Mouse (Mus musculus): ENCODE measurements around the gene Ntan1. TPM values are rescaled to one million over a fixed set of nuclear protein-coding genes. Genes with fewer than 3 reads are reported as not detected.

Ntan1 gene
- polyA plus RNA-seq, 2 experiments: 115 to 199 TPM

GRCm38 (mm10) chr16:13819394-13819743, 724 bp downstream of the Ntan1 start:
- WGBS: 1% methylated on average over 22 of the region's 36 CpGs
- Histone ChIP-seq H3K4me3 (replicated peaks; ENCODE audit: low read length) (peak overlapping the region; percentile 82), H3K4me2 (replicated peaks; ENCODE audit: low read depth, low read length, severe bottlenecking) (peak overlapping the region; percentile 59), H3K4me1 (ENCODE audit: control insufficient read depth, insufficient read depth, low read length) (peaks cover 8% of the 10 kb centered on the region; the same call in 1 of the 2 replicates), H3K27me3 (ENCODE audit: control insufficient read depth, insufficient read depth, low read length) (no peaks in the 10 kb centered on the region), H3K9ac (ENCODE audit: low read depth, low read length, severe bottlenecking) (peak overlapping the region; percentile 92), H3K27ac (replicated peaks; ENCODE audit: low read depth, low read length) (peak overlapping the region; percentile 96), H3K36me3 (ENCODE audit: control insufficient read depth, insufficient read depth, low read length) (peaks cover 15% of the 10 kb centered on the region), H3K9me3 (ENCODE audit: control insufficient read depth, low read length) (no peaks in the 10 kb centered on the region)
- ATAC-seq (ENCODE audit: low FRiP score, low read depth) (peak; percentile 29), DNase-seq (ENCODE audit: low spot score) (no peak)
- no peak for TF ChIP-seq POLR2A (IDR thresholded peaks at IDR 0.05; ENCODE audit: borderline replicate concordance, extremely low read depth, insufficient read depth, insufficient read length)

- DNase-seq (ENCODE audit: low spot score) (no peak), ATAC-seq (ENCODE audit: low FRiP score, low read depth) (no peak)
- Histone ChIP-seq H3K9ac (ENCODE audit: low read depth, low read length, severe bottlenecking) (peak overlapping the region; percentile 92), H3K36me3 (ENCODE audit: control insufficient read depth, insufficient read depth, low read length) (peaks cover 9% of the 10 kb centered on the region), H3K9me3 (ENCODE audit: control insufficient read depth, low read length) (no peaks in the 10 kb centered on the region), H3K27ac (replicated peaks; ENCODE audit: low read depth, low read length) (peak overlapping the region; percentile 96; the same call in 1 of the 2 replicates), H3K4me1 (ENCODE audit: control insufficient read depth, insufficient read depth, low read length) (peaks cover 8% of the 10 kb centered on the region; the same call in 1 of the 2 replicates), H3K27me3 (ENCODE audit: control insufficient read depth, insufficient read depth, low read length) (no peaks in the 10 kb centered on the region), H3K4me3 (replicated peaks; ENCODE audit: low read length) (peak overlapping the region; percentile 82), H3K4me2 (replicated peaks; ENCODE audit: low read depth, low read length, severe bottlenecking) (peak overlapping the region; percentile 59)
- 32% methylated on average over 12 of the region's 12 CpGs for WGBS
- no peak for TF ChIP-seq POLR2A (IDR thresholded peaks at IDR 0.05; ENCODE audit: borderline replicate concordance, extremely low read depth, insufficient read depth, insufficient read length)
These were observed 1.3 kb downstream of the Ntan1 start for GRCm38 (mm10) chr16:13819806-13820500.

GRCm38 (mm10) chr16:13820771-13821170, 2.1 kb downstream of the Ntan1 start:
- Histone ChIP-seq H3K4me1 (ENCODE audit: control insufficient read depth, insufficient read depth, low read length) (peaks cover 8% of the 10 kb centered on the region; the same call in 1 of the 2 replicates), H3K9me3 (ENCODE audit: control insufficient read depth, low read length) (no peaks in the 10 kb centered on the region), H3K27me3 (ENCODE audit: control insufficient read depth, insufficient read depth, low read length) (no peaks in the 10 kb centered on the region), H3K4me2 (replicated peaks; ENCODE audit: low read depth, low read length, severe bottlenecking) (peak overlapping the region; percentile 59; the same call in 1 of the 2 replicates), H3K9ac (ENCODE audit: low read depth, low read length, severe bottlenecking) (no peak overlapping the region), H3K36me3 (ENCODE audit: control insufficient read depth, insufficient read depth, low read length) (peaks cover 3% of the 10 kb centered on the region; the same call in 1 of the 2 replicates), H3K4me3 (replicated peaks; ENCODE audit: low read length) (no peak overlapping the region), H3K27ac (replicated peaks; ENCODE audit: low read depth, low read length) (no peak overlapping the region)
- ATAC-seq (ENCODE audit: low FRiP score, low read depth) (no peak), DNase-seq (ENCODE audit: low spot score) (no peak)
- 97% methylated on average over 5 of the region's 5 CpGs for WGBS
- no peak for TF ChIP-seq POLR2A (IDR thresholded peaks at IDR 0.05; ENCODE audit: borderline replicate concordance, extremely low read depth, insufficient read depth, insufficient read length)

DNA sequence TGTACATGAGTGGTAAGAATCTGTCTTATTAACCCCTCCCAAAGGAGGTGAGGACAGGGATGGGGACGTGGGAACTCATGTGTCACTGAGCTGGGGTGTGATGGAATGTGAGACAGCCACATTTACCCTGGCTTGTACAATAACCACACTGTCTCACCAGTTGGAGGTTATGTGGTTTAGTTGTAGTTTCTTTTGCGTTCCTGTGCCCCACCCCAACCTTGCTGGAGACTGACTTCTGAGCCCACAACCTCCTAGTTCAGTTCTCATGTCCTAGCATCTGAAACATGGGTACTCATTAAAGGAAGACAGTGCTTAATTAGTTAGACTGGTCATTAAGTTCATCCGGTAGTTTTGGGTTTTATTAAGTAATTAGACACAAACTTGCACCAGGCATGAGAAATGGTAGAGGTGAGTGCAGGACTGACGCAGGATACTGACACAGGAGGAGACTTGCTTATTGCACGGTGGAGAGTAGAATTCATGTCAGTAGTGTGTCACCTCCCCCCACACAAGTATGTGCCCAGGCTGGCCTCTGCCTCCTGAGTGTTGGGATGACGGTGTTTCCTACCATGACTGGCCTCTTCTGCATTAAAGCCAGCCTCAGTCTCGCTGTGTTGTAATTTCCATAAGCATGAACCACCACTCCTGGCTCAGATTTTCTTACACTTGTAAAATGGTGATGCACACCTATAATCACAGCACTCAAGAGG, 7.3 kb downstream of the Ntan1 start:
- no peak overlapping the region for H3K4me2 ChIP-seq (replicated peaks; ENCODE audit: low read depth, low read length, severe bottlenecking)
- no peaks in the 10 kb centered on the region for H3K27me3 ChIP-seq (ENCODE audit: control insufficient read depth, insufficient read depth, low read length)
- no peak overlapping the region for H3K9ac ChIP-seq (ENCODE audit: low read depth, low read length, severe bottlenecking)
- H3K4me3 ChIP-seq (replicated peaks; ENCODE audit: low read length): no peak overlapping the region
- peaks cover 40% of the 10 kb centered on the region for H3K36me3 ChIP-seq (ENCODE audit: control insufficient read depth, insufficient read depth, low read length)
- no peaks in the 10 kb centered on the region for H3K9me3 ChIP-seq (ENCODE audit: control insufficient read depth, low read length)
- 56% methylated on average over 7 of the region's 7 CpGs for WGBS
- H3K27ac ChIP-seq (replicated peaks; ENCODE audit: low read depth, low read length): no peak overlapping the region
- ATAC-seq (ENCODE audit: low FRiP score, low read depth): 0 out of 2 replicates have a peak, but pooled peaks have one; percentile 14
- DNase-seq (ENCODE audit: low spot score): no peak
- no peak for TF ChIP-seq POLR2A (IDR thresholded peaks at IDR 0.05; ENCODE audit: borderline replicate concordance, extremely low read depth, insufficient read depth, insufficient read length)
- no peaks in the 10 kb centered on the region for H3K4me1 ChIP-seq (ENCODE audit: control insufficient read depth, insufficient read depth, low read length)

- peaks cover 46% of the 10 kb centered on the region for H3K36me3 ChIP-seq (ENCODE audit: control insufficient read depth, insufficient read depth, low read length)
- H3K9me3 ChIP-seq (ENCODE audit: control insufficient read depth, low read length): no peaks in the 10 kb centered on the region
- H3K4me1 ChIP-seq (ENCODE audit: control insufficient read depth, insufficient read depth, low read length): no peaks in the 10 kb centered on the region
- no peak overlapping the region for H3K9ac ChIP-seq (ENCODE audit: low read depth, low read length, severe bottlenecking)
- no peaks in the 10 kb centered on the region for H3K27me3 ChIP-seq (ENCODE audit: control insufficient read depth, insufficient read depth, low read length)
- H3K27ac ChIP-seq (replicated peaks; ENCODE audit: low read depth, low read length): no peak overlapping the region
- H3K4me3 ChIP-seq (replicated peaks; ENCODE audit: low read length): no peak overlapping the region
- no peak for TF ChIP-seq POLR2A (IDR thresholded peaks at IDR 0.05; ENCODE audit: borderline replicate concordance, extremely low read depth, insufficient read depth, insufficient read length)
- 73% methylated on average over 4 of the region's 4 CpGs for WGBS
- ATAC-seq (ENCODE audit: low FRiP score, low read depth): no peak
- H3K4me2 ChIP-seq (replicated peaks; ENCODE audit: low read depth, low read length, severe bottlenecking): no peak overlapping the region
- DNase-seq (ENCODE audit: low spot score): no peak
These were observed 7.9 kb downstream of the Ntan1 start for GRCm38 (mm10) chr16:13826511-13826910.
